Mouse (Mus musculus) cerebellum, postnatal 25 days (tissue): Measurements from ENCODE around the gene Cerk.
"Not testable (repeated sequence)": the region's sequence is repeated elsewhere in the genome, so short reads cannot be mapped to it uniquely, and the experiment has no call there.

Source experiments
- DNase-seq, 2 experiments: peaks; one replicate each; pipeline ENCODE4 v3.0.0; 2021; ENCODE audit warnings: mixed read lengths in 2 of 2

The Cerk gene

DNA sequence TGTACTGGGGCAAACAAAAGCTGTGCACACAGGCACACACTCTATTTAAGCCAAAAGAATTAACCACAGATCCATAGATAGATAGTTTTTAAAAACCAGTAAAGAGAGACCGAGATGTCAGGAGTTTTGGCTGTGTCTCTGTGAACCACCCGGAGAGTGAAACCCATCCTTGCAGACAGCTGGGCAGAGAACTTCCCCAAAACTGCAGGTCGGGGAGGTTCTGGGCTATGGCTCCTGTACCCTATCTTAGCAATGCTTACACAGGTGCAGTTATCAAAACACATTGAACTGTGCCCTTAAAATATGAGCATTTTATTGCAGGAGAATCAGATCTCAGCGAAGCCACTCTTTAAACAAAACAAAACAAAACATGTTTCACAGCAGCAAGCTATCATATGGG, 5.5 kb downstream of the Cerk start:
- peak in 1 of 2 experiments; percentile 8 for DNase-seq

GRCm38 (mm10) chr15:86178594-86178993, 7.3 kb downstream of the Cerk start:
- no peak for DNase-seq

DNA sequence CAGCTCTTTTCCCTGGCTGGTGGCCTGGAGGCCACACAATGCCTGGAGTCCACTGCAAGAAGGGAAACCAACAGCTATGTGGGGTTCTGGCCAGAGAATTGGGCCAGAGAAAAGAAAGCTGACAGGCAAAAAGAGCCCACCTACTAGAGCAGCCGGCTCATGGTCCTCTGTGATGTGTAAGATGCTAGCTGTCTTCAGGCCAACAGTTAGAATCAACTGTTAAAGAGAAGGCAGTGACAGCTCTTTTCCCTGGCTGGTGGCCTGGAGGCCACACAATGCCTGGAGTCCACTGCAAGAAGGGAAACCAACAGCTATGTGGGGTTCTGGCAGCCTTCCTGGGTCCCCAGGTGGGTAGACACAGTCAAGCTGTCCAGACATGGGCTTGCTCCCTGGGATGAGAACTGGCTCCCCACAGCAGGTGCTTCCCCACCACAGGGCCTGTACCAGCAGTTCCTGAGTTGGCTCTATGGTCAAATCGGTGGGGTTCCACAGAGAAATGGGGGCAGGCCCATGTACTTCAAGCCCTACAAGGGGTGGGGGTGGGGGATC, 8.2 kb downstream of the Cerk start:
- DNase-seq: peak; percentile 87 to 89

- peak; percentile 43 to 54 for DNase-seq
Measured at GRCm38 (mm10) chr15:86176771-86177702, 8.9 kb downstream of the Cerk start.

- DNase-seq: no peak
Measured at GRCm38 (mm10) chr15:86176166-86176565, 9.8 kb downstream of the Cerk start.

- DNase-seq: no peak
Measured at GRCm38 (mm10) chr15:86175253-86176050, 10.5 kb downstream of the Cerk start.

DNA sequence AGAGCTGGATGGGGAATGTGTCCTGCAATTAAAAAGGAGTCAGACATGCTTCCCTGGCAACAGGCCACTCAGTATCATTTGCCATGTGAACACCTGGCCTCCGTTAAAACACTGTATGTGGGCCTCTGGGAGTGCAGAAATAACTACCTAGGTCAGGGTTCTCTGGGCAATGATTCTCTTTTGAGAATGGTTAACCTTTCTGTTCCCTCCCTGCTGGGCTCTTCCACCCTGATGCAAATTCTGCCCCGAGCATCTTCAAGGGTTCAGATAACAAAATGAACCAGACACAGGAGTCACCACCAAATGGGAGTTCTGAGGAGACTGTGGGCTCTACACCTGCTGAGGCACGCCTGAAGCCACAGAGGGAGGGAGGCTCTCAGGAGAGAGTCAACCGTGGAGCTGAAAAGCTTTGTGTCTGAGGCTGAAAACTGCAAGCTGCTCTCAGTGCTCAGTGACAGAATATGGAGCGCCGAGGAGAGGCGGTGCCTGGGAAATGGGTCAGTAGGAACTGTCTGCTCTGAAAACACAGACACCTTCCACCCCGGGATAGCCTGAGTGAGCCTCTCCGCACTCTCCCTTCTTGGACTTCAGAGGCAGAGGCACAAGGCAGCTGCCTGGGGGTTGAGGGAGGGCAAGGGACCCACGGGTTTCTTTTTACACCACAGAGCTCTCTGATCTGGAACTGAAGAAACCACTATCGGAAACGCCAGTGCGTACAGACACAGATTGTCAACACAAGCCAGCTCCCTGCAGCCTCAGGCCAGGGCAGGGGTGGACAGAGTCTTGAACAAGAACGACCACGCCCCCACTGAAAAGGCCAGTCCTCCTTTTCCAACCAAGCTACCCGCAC, 12.6 kb downstream of the Cerk start:
- no peak for DNase-seq

DNA sequence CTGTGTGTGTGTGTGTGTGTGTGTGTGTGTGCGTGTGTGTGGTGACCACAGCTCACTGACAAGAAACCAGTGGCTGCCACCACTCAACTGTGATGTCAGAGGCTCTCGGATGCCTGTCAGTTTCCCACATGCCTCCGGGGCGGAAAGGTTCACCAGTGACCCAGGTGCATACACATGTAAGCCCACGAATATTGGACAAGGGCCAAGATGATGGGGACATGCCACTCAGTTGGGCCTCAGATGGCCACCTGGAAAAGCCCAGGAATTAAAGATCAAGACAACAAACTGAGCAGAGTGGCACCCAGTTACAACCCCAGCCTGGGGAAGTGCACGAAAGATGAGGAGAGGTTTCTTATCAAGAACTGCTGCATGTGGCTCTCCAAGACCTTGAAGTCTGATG, 13.4 kb downstream of the Cerk start:
- no peak for DNase-seq

- no peak for DNase-seq
Measured at GRCm38 (mm10) chr15:86172124-86172523, 13.8 kb downstream of the Cerk start.

DNA sequence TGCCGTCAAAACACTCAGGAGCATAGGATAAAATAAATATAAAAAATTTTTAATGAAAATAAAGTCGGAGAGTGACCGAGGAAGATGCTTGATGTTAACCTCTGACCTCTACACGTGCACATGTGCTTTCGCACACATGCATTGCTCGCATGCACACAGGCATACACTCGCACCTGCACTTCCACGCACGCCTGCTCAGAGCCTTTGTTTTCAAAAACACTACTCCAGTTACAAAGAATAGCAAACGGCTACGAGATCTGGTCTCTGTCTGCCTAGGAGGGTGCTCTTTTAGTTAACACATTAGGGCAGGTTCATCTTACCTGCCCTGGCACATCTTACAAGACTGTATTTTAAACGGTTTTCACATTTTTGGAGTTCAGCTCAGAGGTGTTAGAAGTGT, 14.6 kb downstream of the Cerk start:
- no peak for DNase-seq

- no peak for DNase-seq
Measured at GRCm38 (mm10) chr15:86169817-86170110, 16.2 kb downstream of the Cerk start.

- DNase-seq: no peak
Measured at GRCm38 (mm10) chr15:86168941-86169816, 16.8 kb downstream of the Cerk start.

GRCm38 (mm10) chr15:86168505-86168867, 17.5 kb downstream of the Cerk start:
- DNase-seq: no peak

DNA sequence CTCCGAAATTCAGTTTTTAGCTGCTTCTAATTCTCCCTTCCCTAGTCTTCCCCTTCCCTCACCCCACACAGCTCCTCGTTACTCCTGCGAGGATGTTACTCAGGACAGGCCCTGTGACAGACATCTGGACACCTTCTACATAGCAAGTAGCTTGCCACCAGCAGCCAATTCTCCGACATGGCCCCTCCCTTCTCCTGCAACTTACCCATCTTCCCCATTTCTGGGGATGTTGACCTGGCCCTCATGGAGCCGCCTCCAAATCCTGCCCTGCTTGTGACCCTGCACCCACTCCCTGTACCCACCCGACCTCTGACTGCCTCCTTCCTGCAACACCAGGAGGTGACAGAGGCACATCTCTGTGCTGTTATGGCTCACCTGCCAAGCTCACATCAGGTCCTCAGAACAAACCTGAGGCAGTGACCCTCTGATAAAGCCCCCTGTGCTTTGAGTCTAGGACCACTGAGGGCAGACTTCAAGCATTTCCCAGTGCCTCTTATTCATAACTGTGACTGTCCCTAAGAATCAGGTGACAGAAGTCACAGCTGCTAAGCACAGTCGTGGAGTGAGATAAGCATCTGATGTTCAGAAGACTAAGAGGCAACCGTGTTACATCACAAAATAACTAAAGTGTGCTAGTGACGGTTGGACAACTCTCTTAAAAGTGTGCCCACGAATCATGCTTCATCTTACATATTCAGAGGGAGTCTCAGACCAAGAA, 18.0 kb downstream of the Cerk start:
- DNase-seq: peak in 1 of 2 experiments; percentile 35

GRCm38 (mm10) chr15:86167032-86167655, 18.8 kb downstream of the Cerk start:
- peak; percentile 80 to 82 for DNase-seq

- no peak for DNase-seq
Measured at GRCm38 (mm10) chr15:86165811-86166590, 19.9 kb downstream of the Cerk start.

GRCm38 (mm10) chr15:86164718-86165345, 21.1 kb downstream of the Cerk start:
- DNase-seq: no peak

DNA sequence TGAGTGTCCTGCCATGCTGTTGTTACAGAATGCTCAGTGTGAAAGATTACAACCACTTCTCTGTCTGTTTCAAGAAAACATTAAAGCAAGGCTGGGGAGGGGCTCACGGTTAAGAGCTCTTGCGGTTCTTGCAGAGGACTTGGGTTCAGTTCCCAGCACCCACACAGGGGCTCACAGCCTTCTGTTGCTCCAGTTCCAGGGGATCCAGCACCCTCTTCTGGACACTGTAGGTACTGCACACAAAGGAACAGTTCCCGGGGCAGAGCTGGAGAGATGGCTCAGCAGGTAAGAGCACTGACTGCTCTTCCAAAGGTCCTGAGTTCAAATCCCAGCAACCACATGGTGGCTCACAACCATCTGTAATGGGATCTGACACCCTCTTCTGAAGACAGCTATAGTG, 24.1 kb downstream of the Cerk start:
- DNase-seq: not testable (repeated sequence)

DNA sequence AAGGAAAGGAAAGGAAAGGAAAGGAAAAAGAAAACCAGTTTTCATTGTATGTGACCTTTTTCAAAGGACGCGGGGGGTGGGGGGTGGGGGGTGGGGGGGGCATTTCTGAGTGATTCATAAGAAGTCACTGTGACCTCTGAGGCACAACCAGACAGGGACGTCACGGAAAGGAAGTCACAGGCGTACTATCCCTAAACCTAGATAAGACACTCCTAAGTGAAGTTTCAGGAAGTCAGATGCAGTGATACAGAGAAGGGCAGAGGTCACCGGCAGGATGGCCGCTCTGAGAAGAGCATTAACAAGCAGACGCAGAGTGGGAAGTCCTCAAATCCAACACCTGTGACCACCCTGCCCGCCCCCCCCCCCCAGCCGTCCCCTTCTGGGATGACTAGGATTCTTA, 25.0 kb downstream of the Cerk start:
- no peak for DNase-seq
